Comparison of ENCODE assay signal across 7 mouse cellular contexts in genomic region chr7:63937236-63938065, GRCm38 (mm10). TPM values are rescaled to one million over a fixed set of nuclear protein-coding genes. Genes with fewer than 3 reads are reported as not detected.
A peak's percentile ranks its signal among the peaks of the same experiment; 100 is the strongest.
DNase-seq lines count a peak whose midpoint lies in the region; ATAC-seq and TF ChIP-seq lines count a peak whose summit lies in the region.

No protein-coding gene starts in this region.

- under 1% methylated on average over 59 of the region's 88 CpGs for WGBS in hindbrain, postnatal 0 days
- under 1% methylated on average over 69 of the region's 88 CpGs for WGBS in limb, embryonic 13.5 days
- WGBS in midbrain, embryonic 14.5 days = under 1% methylated on average over 78 of the region's 88 CpGs

- H3K27ac ChIP-seq in hindbrain, postnatal 0 days = peak overlapping the region; percentile 94
- H3K27ac ChIP-seq in limb, embryonic 13.5 days = peak overlapping the region; percentile 85
- peak overlapping the region; percentile 96 for H3K27ac ChIP-seq in midbrain, embryonic 14.5 days (replicated peaks; ENCODE audit: low read depth, low read length)

- H3K4me2 ChIP-seq in hindbrain, postnatal 0 days (ENCODE audit: low read depth, low read length) = peak overlapping the region; percentile 90
- H3K4me2 ChIP-seq in limb, embryonic 13.5 days (replicated peaks) = peak overlapping the region; percentile 90
- H3K4me2 ChIP-seq in midbrain, embryonic 14.5 days (ENCODE audit: low read length) = peak overlapping the region; percentile 92

- H3K27me3 ChIP-seq in hindbrain, postnatal 0 days (ENCODE audit: insufficient read depth, low read length) = no peaks in the 10 kb centered on the region
- H3K27me3 ChIP-seq in limb, embryonic 13.5 days = no peaks in the 10 kb centered on the region
- no peaks in the 10 kb centered on the region for H3K27me3 ChIP-seq in midbrain, embryonic 14.5 days (ENCODE audit: control insufficient read depth, insufficient read depth, low read length)

- H3K9me3 ChIP-seq in hindbrain, postnatal 0 days (ENCODE audit: low read length) = no peaks in the 10 kb centered on the region
- no peaks in the 10 kb centered on the region for H3K9me3 ChIP-seq in limb, embryonic 13.5 days
- H3K9me3 ChIP-seq in midbrain, embryonic 14.5 days (ENCODE audit: control insufficient read depth, low read length) = no peaks in the 10 kb centered on the region

- peak overlapping the region; percentile 73 for H3K4me3 ChIP-seq in hindbrain, postnatal 0 days (ENCODE audit: low read length)
- peak overlapping the region; percentile 77 for H3K4me3 ChIP-seq in limb, embryonic 13.5 days
- H3K4me3 ChIP-seq in midbrain, embryonic 14.5 days (replicated peaks; ENCODE audit: low read depth, low read length) = peak overlapping the region; percentile 97

- TF ChIP-seq CTCF in hindbrain, postnatal 0 days (IDR thresholded peaks at IDR 0.05; ENCODE audit: low read depth) = no peak

- H3K9ac ChIP-seq in hindbrain, postnatal 0 days (replicated peaks; ENCODE audit: low read length) = peak overlapping the region; percentile 87
- peak overlapping the region; percentile 87 for H3K9ac ChIP-seq in limb, embryonic 13.5 days
- peak overlapping the region; percentile 96 for H3K9ac ChIP-seq in midbrain, embryonic 14.5 days (replicated peaks; ENCODE audit: low read length)

- peak; percentile 6; the same call in 1 of the 2 replicates for ATAC-seq in hindbrain, postnatal 0 days
- ATAC-seq in limb, embryonic 13.5 days (ENCODE audit: low FRiP score, low read depth) = peak; percentile 2; the same call in 1 of the 2 replicates
- ATAC-seq in midbrain, embryonic 14.5 days (ENCODE audit: low FRiP score, low TSS enrichment) = peak; percentile 8

- DNase-seq in adipocyte (ENCODE audit: low spot score) = peak; percentile 81
- DNase-seq in cerebellum, postnatal 10 days = peak; percentile 86 to 88
- peak; percentile 82 to 86 for DNase-seq in gastrocnemius, adult 8-10 months (ENCODE audit: low spot score in 2 of 2)
- DNase-seq in hindbrain, postnatal 0 days (ENCODE audit: low spot score) = peak; percentile 78
- DNase-seq in midbrain, embryonic 14.5 days = peak; percentile 83
- DNase-seq in spleen, postnatal 10 days (ENCODE audit: low spot score in 2 of 2) = peak; percentile 85 to 91

- H3K4me1 ChIP-seq in hindbrain, postnatal 0 days (ENCODE audit: insufficient read depth, low read length) = peaks cover 26% of the 10 kb centered on the region
- H3K4me1 ChIP-seq in limb, embryonic 13.5 days = peaks cover 22% of the 10 kb centered on the region
- peaks cover 22% of the 10 kb centered on the region for H3K4me1 ChIP-seq in midbrain, embryonic 14.5 days (ENCODE audit: control insufficient read depth, insufficient read depth, low read length)

- no peaks in the 10 kb centered on the region for H3K36me3 ChIP-seq in hindbrain, postnatal 0 days (ENCODE audit: insufficient read depth, low read length)
- no peaks in the 10 kb centered on the region for H3K36me3 ChIP-seq in limb, embryonic 13.5 days
- no peaks in the 10 kb centered on the region for H3K36me3 ChIP-seq in midbrain, embryonic 14.5 days (ENCODE audit: control insufficient read depth, insufficient read depth, low read length)

RNA-seq across cellular contexts. Expression of gene Klf13, which starts 1.3 kb away (rescaled TPM):
- 10 to 100 TPM; 35.8 to 65.5 (median 41.6) TPM for total RNA-seq in gastrocnemius, adult 8-10 months (2022)
- 30.7 and 34.0 TPM in 2 replicates for total RNA-seq in hindbrain, postnatal 0 days (2014; rRNA removed)
- 26.9 and 28.0 TPM in 2 replicates for polyA plus RNA-seq in hindbrain, postnatal 0 days (2015; fragmentation: Nextera tagmentation; extraction: Ambion mirVana)
- polyA plus RNA-seq in limb, embryonic 13.5 days (2015; fragmentation: Nextera tagmentation; extraction: Ambion mirVana) = 20.1 and 20.9 TPM in 2 replicates
- 20.5 and 24.9 TPM in 2 replicates for polyA plus RNA-seq in midbrain, embryonic 14.5 days (2014; fragmentation: Nextera tagmentation; extraction: Ambion mirVana)

RNA-seq across cellular contexts. Expression of gene E030018B13Rik, which starts 20.8 kb away (rescaled TPM):
- total RNA-seq in gastrocnemius, adult 8-10 months (2022) = not detected
- total RNA-seq in hindbrain, postnatal 0 days (2014; rRNA removed) = not detected in 2 replicates
- polyA plus RNA-seq in hindbrain, postnatal 0 days (2015; fragmentation: Nextera tagmentation; extraction: Ambion mirVana) = not detected in 2 replicates
- polyA plus RNA-seq in limb, embryonic 13.5 days (2015; fragmentation: Nextera tagmentation; extraction: Ambion mirVana) = 0.14 TPM in 1 of 2 replicates, not detected in the other
- polyA plus RNA-seq in midbrain, embryonic 14.5 days (2014; fragmentation: Nextera tagmentation; extraction: Ambion mirVana) = not detected in 2 replicates

Comparison
In these comparisons a context has a peak if more than half of its experiments do, and no peak if none do; other contexts are left out.
1. Peak in every context shown above with its lines: DNase-seq, ATAC-seq, H3K4me3 ChIP-seq and H3K27ac ChIP-seq.